Mouse (Mus musculus) heart, postnatal 4 days (tissue): ENCODE measurements at regions not wholly inside any gene's neighbourhood (a gene's known extent, or its start where the extent isn't known, plus 50 kb on each side); places are given as distances from the start of the nearest gene placed in this dataset.
"Not testable (repeated sequence)": the region's sequence is repeated elsewhere in the genome, so short reads cannot be mapped to it uniquely, and the experiment has no call there.

Experiments
- DNase-seq: peaks from one replicate; pipeline ENCODE4 v3.0.0; 2021

- no peak for DNase-seq
Measured at GRCm38 (mm10) chr6:3319378-3319777, 80.0 kb downstream of the Samd9l start.

- DNase-seq: peak; percentile 27
Measured at GRCm38 (mm10) chr6:3307598-3308220, 91.7 kb downstream of the Samd9l start.

GRCm38 (mm10) chr6:3304881-3305620 is 94.3 kb downstream of the Samd9l start:
- peak; percentile 9 for DNase-seq

- not testable (repeated sequence) for DNase-seq
Measured at GRCm38 (mm10) chr6:3293316-3293715, 106.1 kb downstream of the Samd9l start.

- not testable (repeated sequence) for DNase-seq
Measured at GRCm38 (mm10) chr6:3291983-3292382, 107.4 kb downstream of the Samd9l start.

- not testable (repeated sequence) for DNase-seq
Measured at GRCm38 (mm10) chr6:3268726-3269125, 130.6 kb downstream of the Samd9l start.

- DNase-seq: not testable (repeated sequence)
Measured at GRCm38 (mm10) chr6:3265477-3265876, 133.9 kb downstream of the Samd9l start.
